Comparison of ENCODE assay signal across 27 mouse cellular contexts in genomic region chrX:98755089-98755488, GRCm38 (mm10).
A peak's percentile ranks its signal among the peaks of the same experiment; 100 is the strongest.
DNase-seq lines count a peak whose midpoint lies in the region; ATAC-seq lines count a peak whose summit lies in the region.
"Had no signal": no experiment of that assay in that cellular context is flagged by ENCODE, and none has a peak within 500 bp of the region (broad histone marks: within the 10 kb centered on the region; RNA-seq: fewer than 3 reads in every experiment).

No protein-coding gene starts in this region.

- no peak; the same call in 1 of the 2 replicates for ATAC-seq in forebrain, embryonic 14.5 days
- ATAC-seq in forebrain, embryonic 11.5 days (replicated peaks; ENCODE audit: low FRiP score): no peak
- ATAC-seq: activated CD4-positive, CD25-positive, alpha-beta regulatory T cell, adult 4 months; hindbrain, postnatal 0 days; intestine, embryonic 16.5 days had no signal

- WGBS in forebrain, embryonic 14.5 days: 53% methylated on average over 2 of the region's 2 CpGs
- WGBS in forebrain, embryonic 11.5 days: 85% methylated on average over 2 of the region's 2 CpGs

- no peaks in the 10 kb centered on the region for H3K9me3 ChIP-seq in forebrain, embryonic 14.5 days (replicated peaks; ENCODE audit: control insufficient read depth, low read length)
- no peaks in the 10 kb centered on the region for H3K9me3 ChIP-seq in forebrain, embryonic 11.5 days (ENCODE audit: control insufficient read depth, low read length)
- H3K9me3 ChIP-seq: embryonic facial prominence, embryonic 12.5 days; G1E; liver, embryonic 13.5 days had no signal

- no peak overlapping the region for H3K9ac ChIP-seq in forebrain, embryonic 14.5 days (ENCODE audit: low read length)
- no peak overlapping the region for H3K9ac ChIP-seq in forebrain, embryonic 11.5 days (ENCODE audit: low read length)
- H3K9ac ChIP-seq: embryonic facial prominence, embryonic 12.5 days; liver, embryonic 13.5 days had no signal

- no peaks in the 10 kb centered on the region for H3K36me3 ChIP-seq in forebrain, embryonic 14.5 days (ENCODE audit: control insufficient read depth, insufficient read depth, low read length)
- no peaks in the 10 kb centered on the region for H3K36me3 ChIP-seq in forebrain, embryonic 11.5 days (ENCODE audit: control insufficient read depth, insufficient read depth, low read length)
- H3K36me3 ChIP-seq: embryonic facial prominence, embryonic 12.5 days; G1E; liver, embryonic 13.5 days had no signal

- no peaks in the 10 kb centered on the region for H3K4me1 ChIP-seq in forebrain, embryonic 14.5 days (ENCODE audit: control insufficient read depth, insufficient read depth, low read length)
- H3K4me1 ChIP-seq in forebrain, embryonic 11.5 days (replicated peaks; ENCODE audit: control insufficient read depth, insufficient read depth, low read length): no peaks in the 10 kb centered on the region
- H3K4me1 ChIP-seq: embryonic facial prominence, embryonic 12.5 days; liver, embryonic 13.5 days had no signal

- H3K27ac ChIP-seq in forebrain, embryonic 14.5 days (ENCODE audit: low read depth, low read length): no peak overlapping the region
- no peak overlapping the region for H3K27ac ChIP-seq in forebrain, embryonic 11.5 days (ENCODE audit: low read depth, low read length)
- H3K27ac ChIP-seq: embryonic facial prominence, embryonic 12.5 days; hindbrain, postnatal 0 days; liver, embryonic 13.5 days had no signal

- H3K27me3 ChIP-seq in forebrain, embryonic 14.5 days (replicated peaks; ENCODE audit: control insufficient read depth, insufficient read depth, low read length): no peaks in the 10 kb centered on the region
- H3K27me3 ChIP-seq in forebrain, embryonic 11.5 days (ENCODE audit: control insufficient read depth, insufficient read depth, low read length): no peaks in the 10 kb centered on the region; the same call in 1 of the 2 replicates
- H3K27me3 ChIP-seq: CH12.LX; embryonic facial prominence, embryonic 12.5 days; liver, embryonic 13.5 days had no signal

- H3K4me2 ChIP-seq in forebrain, embryonic 14.5 days (ENCODE audit: low read length): no peak overlapping the region
- H3K4me2 ChIP-seq in forebrain, embryonic 11.5 days (ENCODE audit: low read depth, low read length, severe bottlenecking): no peak overlapping the region
- H3K4me2 ChIP-seq: embryonic facial prominence, embryonic 12.5 days; heart, embryonic 11.5 days; liver, embryonic 13.5 days; midbrain, embryonic 11.5 days had no signal

- DNase-seq in forebrain, embryonic 14.5 days (ENCODE audit: low spot score): peak; percentile 13
- DNase-seq in forebrain, embryonic 11.5 days (ENCODE audit: low spot score): no peak
- DNase-seq in layer of hippocampus, adult 11-12 months (ENCODE audit: low spot score): peak; percentile 17
- DNase-seq in layer of hippocampus, postnatal 10 days (ENCODE audit: low spot score in 2 of 2): no peak
- DNase-seq in right cerebral cortex, adult 18-20 months: peak; percentile 8
- no peak for DNase-seq in right cerebral cortex, postnatal 4 days
- peak; percentile 56 for DNase-seq in telencephalon, adult 2 months (ENCODE audit: low read depth, low spot score)
- no peak for DNase-seq in urinary bladder, postnatal 10 days (ENCODE audit: low spot score)
- DNase-seq: adrenal gland, adult 8-10 months; B cell, adult 2 months; gastrocnemius, postnatal 14 days; heart, adult 11 months; kidney, adult 9 months; kidney, postnatal 25 days; liver, embryonic 13.5 days; lung, adult 2 months; lung, postnatal 14 days; thymus, adult 2 months; thymus, postnatal 4 days had no signal

- no peak overlapping the region for H3K4me3 ChIP-seq in forebrain, embryonic 14.5 days (ENCODE audit: low read depth, low read length)
- H3K4me3 ChIP-seq in forebrain, embryonic 11.5 days (ENCODE audit: low read depth, low read length): no peak overlapping the region
- H3K4me3 ChIP-seq: embryonic facial prominence, embryonic 12.5 days; liver, embryonic 13.5 days had no signal

Comparison
In these comparisons a context has a peak if more than half of its experiments do, and no peak if none do; other contexts are left out.
1. DNase-seq: peak in forebrain, embryonic 14.5 days (single experiment), layer of hippocampus, adult 11-12 months (single experiment), right cerebral cortex, adult 18-20 months (single experiment) and telencephalon, adult 2 months (single experiment); none in forebrain, embryonic 11.5 days (single experiment), layer of hippocampus, postnatal 10 days (0 of 2), right cerebral cortex, postnatal 4 days (single experiment) and urinary bladder, postnatal 10 days (single experiment).